Mouse (Mus musculus) left cerebral cortex, postnatal 10 days (tissue): ENCODE measurements around the gene Ttc16. TPM values are rescaled to one million over a fixed set of nuclear protein-coding genes. Genes with fewer than 3 reads are reported as not detected.

Experiments used
- DNase-seq, 2 experiments: peaks; one replicate each; pipeline ENCODE4 v3.0.0; 2021 to 2022; ENCODE audit warnings: low spot score in 2 of 2, mixed read lengths in 1 of 2; ENCODE audit errors: extremely low spot score in 1 of 2
- intact Hi-C: fragments of 180-260 bp; cut with DNase I; formaldehyde crosslinking; loops from one replicate; pipeline ENCODE4 v1.15.1; 2025
- total RNA-seq, 2 experiments: library from RNA; stranded (reverse); gene quantifications; 2 replicates each; pipeline ENCODE4 v1.2.3; 2021

Gene Ttc16
- total RNA-seq, 2 experiments from 2014 or later, result 0.22 to 0.36 TPM

- intact Hi-C loops, result no loop called here
- DNase-seq, result peak; percentile 83 to 95
Measured at GRCm38 (mm10) chr2:32727435-32727834, 48.0 kb downstream of the Ttc16 start.

DNA sequence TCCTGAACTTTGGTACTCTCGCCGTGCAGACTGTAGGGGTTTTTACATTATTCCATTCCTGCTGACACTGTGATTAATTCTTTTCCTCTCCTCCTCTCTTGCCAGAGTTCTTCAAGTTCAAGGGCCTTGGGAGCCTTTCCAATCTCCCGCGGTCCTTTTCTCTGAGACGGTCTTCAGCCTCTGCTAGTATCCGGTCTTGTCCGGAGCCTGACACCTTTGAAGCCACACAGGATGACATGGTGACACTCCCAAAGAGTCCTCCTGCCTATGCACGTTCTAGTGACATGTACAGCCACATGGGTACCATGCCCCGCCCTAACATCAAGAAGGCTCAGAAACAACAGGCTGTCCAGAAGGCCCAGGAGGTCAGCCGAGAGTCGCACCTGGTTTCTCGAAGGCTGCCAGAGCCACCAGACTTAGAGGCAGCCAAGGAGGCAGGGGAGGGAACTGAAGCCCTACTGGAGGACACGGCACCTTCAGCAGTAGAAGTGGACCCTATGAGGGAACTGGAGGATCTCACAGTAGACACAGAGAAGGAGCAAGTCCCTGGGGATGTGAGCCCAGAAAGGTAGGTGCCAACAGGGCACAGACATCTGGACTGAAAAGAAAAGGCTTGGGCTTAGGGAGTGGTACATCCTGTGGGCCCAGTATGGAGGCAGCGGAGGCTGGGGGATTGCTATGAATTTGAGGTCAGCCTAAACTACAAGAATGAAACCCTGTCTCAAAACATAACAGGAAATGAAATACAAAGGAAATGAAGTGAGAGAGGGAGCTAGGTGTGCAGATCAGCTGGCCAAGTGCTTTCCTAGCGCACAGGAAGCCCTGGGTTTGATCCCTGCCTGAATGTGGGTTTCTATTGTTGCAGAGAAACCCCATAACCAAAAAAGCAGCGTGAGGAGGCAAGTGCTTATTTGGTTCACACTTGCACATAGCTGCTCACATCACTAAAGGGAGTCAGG, 50.3 kb downstream of the Ttc16 start:
- intact Hi-C loops, result no loop called here
- no peak for DNase-seq

DNA sequence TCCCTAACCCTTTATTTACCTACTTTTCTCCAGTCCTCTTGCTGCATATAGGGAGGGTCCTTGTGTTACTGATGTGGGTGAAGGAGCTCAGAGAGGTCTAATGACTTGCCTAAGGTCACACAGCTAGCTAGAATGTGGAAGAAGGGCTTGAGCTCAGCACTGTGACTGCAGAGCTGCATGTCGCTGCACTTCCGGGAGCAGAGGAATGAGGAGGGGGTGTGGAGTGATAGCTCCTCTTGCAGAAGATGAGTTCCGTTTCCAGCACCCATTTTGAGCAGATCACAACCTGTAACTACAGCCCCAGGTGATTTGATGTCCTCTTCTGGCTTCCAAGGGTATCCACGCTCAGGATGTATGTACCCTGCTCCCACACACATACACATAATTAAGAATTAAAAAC, 51.3 kb downstream of the Ttc16 start:
- intact Hi-C loops, result no loop called here
- DNase-seq, result no peak

DNA sequence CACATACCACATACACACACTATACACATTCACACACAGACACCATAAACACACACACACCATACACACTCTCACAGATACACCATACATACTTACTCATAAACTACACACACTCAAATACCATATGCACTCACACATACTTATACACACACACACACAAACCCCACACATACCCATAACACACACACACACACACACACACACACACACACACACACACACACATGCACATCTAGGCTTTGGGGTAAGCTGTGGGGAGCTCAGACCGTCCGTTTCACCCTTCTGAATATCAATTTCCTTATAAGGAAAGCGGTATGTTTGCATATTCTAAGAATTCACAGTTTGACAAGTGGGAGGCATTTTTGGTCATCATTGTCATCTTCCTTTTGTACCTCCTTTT, 52.9 kb downstream of the Ttc16 start:
- no peak for DNase-seq
- intact Hi-C loops, result no loop called here

- intact Hi-C loops, result no loop called here
Measured at GRCm38 (mm10) chr2:32722046-32722445, 53.4 kb downstream of the Ttc16 start.

DNA sequence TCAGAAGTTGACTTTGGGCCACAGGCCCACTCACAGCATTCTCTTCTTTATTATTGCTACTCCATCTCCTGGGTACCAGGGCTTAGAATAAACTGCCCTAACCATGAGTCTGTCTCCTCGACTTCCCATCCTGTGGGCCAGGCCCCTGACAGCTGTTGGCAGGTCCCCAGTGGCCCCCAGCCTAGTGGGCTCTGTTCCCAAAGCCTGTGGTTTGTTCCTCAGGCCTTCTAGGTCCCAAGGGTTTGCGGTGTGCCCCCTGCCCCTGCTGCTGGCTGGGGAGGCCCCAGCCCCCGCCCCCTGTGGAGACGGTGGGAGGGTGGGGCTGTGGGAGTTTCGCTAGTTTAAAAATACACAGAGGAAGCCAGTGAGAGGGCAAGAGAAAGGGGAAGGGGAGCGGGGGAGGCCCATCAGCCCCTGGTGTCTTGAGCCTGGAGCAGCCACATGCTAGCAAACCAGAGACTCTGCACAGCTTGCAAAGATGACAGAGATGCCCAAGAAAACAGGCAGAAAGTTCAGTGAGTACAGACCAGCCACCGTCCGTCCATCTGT, 54.7 kb downstream of the Ttc16 start, which contains the start of gene Sh2d3c:
Gene Sh2d3c, plus strand, starts transcription at position 375 of the 549 bp plus-strand sequence.
- DNase-seq, result peak in 1 of 2 experiments; percentile 72

More at GRCm38 (mm10) chr2:32722046-32722445, 53.4 kb downstream of the Ttc16 start:
- DNase-seq, result no peak

DNA sequence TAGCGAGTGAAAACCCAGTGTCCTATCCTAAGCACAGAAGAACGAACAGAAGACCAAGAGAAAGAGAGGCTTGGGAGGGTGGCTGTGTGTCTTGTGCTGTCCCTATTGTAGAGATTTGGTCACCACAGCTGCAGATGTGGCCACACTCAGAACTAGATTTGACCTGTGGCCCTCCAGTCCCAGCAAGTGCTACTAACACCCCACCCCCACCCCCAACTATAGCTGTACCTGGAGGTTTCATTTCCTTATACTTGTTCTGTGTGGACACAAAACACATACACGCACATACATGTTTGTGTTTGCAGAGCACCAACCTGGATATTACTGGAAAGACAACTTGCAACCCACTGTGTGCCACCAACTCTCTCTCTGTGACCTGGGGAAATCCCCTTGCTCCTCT, 55.4 kb downstream of the Ttc16 start:
- no peak for DNase-seq
- intact Hi-C loops, result no loop called here

More for the DNA sequence above, 54.7 kb downstream of the Ttc16 start, which contains the start of gene Sh2d3c:
- intact Hi-C loops, result no loop called here

- peak in 1 of 2 experiments; percentile 68 for DNase-seq
Measured at GRCm38 (mm10) chr2:32718761-32719160, 56.7 kb downstream of the Ttc16 start.

GRCm38 (mm10) chr2:32714987-32715425, 60.4 kb downstream of the Ttc16 start:
- DNase-seq, result peak in 1 of 2 experiments; percentile 56
- intact Hi-C loops, result loop anchor here (5.0 kb wide), 1 partner anchor 142 kb away; no protein-coding TSS in a partner anchor

More at GRCm38 (mm10) chr2:32718761-32719160, 56.7 kb downstream of the Ttc16 start:
- intact Hi-C loops, result no loop called here

GRCm38 (mm10) chr2:32714117-32714986, 61.1 kb downstream of the Ttc16 start:
- intact Hi-C loops, result loop anchor here (5.0 kb wide), 1 partner anchor 143 kb away; no protein-coding TSS in a partner anchor

GRCm38 (mm10) chr2:32712934-32713817, 62.3 kb downstream of the Ttc16 start, which contains the start of gene Cdk9:
TSS of gene Cdk9 (minus strand) at chr2:32713076.
- intact Hi-C loops, result loop anchor here (1.0 to 5.0 kb wide), 2 partner anchors 44 to 144 kb away; partner anchors contain the start of gene Tor2a
- peak; percentile 88 to 95 for DNase-seq

More at GRCm38 (mm10) chr2:32714117-32714986, 61.1 kb downstream of the Ttc16 start:
- DNase-seq, result no peak

DNA sequence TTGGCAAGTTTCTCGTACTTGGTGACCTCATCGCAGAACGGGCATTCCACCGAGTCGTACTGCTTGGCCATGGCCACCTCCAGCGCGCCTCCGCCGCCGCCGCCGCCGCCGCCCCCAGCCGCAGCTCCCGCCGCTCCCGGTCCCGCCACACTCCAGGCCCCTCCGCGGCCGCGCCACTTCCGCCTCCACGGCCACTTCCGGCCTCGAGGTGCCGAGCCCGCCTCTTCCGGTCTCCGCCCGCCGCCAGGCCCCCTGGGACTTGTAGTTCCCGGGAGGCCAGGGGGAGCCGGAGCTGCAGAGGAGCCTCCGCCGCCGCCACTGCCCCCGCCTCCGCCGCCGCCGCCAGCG, 62.9 kb downstream of the Ttc16 start:
- intact Hi-C loops, result loop anchor here (5.0 kb wide), 1 partner anchor 145 kb away; no protein-coding TSS in a partner anchor
- DNase-seq, result peak; percentile 85 to 97

GRCm38 (mm10) chr2:32712108-32712551, 63.3 kb downstream of the Ttc16 start:
- DNase-seq, result peak in 1 of 2 experiments; percentile 89
- intact Hi-C loops, result loop anchor here (5.0 kb wide), 1 partner anchor 145 kb away; no protein-coding TSS in a partner anchor

- DNase-seq, result no peak
- intact Hi-C loops, result loop anchor here (5.0 kb wide), 1 partner anchor 146 kb away; no protein-coding TSS in a partner anchor
Measured at GRCm38 (mm10) chr2:32711301-32712056, 64.0 kb downstream of the Ttc16 start.

DNA sequence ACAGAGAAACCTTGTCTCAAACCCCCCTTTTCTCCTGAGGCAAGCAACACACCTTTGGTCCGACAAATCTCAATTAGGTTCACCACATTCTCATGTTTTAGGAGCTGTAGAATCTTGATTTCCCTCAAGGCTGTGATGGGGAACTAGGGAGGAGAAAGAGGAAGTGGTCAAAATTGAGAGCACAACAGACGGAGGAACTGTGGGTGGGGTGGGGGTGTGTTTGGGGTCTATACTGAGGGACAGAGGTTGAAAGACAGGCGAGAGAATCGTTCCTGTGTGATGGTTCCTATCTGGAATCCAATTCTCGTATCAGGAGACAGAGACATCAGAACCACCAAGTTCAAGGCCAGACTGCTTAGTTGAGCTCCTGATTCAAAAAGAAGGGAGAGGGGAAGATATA, 65.0 kb downstream of the Ttc16 start:
- DNase-seq, result no peak
- intact Hi-C loops, result loop anchor here (5.0 kb wide), 1 partner anchor 147 kb away; no protein-coding TSS in a partner anchor

DNA sequence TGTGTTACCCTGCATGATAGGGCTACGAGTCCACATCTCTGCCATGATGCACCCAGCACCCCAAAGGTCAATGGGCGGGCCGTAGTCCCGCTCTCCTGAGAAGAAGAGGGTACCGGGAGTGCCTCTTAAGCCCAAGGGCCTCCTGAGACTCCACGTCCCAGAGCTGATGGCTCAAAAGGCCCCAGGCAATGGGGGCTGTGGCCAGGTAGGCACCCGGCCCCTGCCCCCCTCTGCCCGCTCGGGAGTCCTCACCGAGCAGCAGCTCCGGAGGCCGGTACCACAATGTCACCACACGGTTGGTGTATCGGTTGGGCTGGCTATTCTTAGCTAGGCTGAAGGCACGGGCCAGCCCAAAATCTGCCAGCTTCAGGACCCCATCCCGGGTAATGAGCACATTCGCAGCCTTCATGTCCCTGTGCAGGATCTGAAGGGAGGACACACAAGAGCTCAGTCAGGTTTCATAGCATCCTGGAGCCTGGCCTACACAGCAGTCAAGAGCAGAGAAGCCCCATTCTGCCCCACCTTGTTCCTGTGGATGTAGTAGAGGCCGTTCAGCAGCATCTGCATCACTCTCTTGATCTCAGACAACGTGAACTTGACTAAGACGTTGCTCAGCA, 65.8 kb downstream of the Ttc16 start:
- intact Hi-C loops, result loop anchor here (5.0 kb wide), 1 partner anchor 148 kb away; no protein-coding TSS in a partner anchor
- DNase-seq, result no peak
